Mouse (Mus musculus) kidney, adult 10 weeks (tissue): ENCODE data around the gene Tmem150a. TPM values are rescaled to one million over a fixed set of nuclear protein-coding genes. Genes with fewer than 3 reads are reported as not detected.

Source experiments
- polyA plus RNA-seq: library from polyadenylated mRNA; stranded (reverse); fragments of 350-450 nt; fragmentation: Illumina TruSeq; extraction: RNeasy Lipid Tissue Mini Kit (QIAGEN cat#74804); gene quantifications from one replicate; pipeline ENCODE4 v1.2.3, GENCODE M21; 2014; ENCODE audit warnings: low read depth, low replicate concordance

Tmem150a gene
- 2.9 TPM for polyA plus RNA-seq

GRCm38 (mm10) chr6:72355066-72355911, at the start of gene Tmem150a:
TSS of gene Tmem150a (plus strand) at chr6:72355447.

GRCm38 (mm10) chr6:72345074-72345567, 10.1 kb upstream of the Tmem150a start, which contains the start of gene Usp39:
TSS of gene Usp39 (minus strand) at chr6:72345184.

GRCm38 (mm10) chr6:72347166-72347941, 7.9 kb upstream of the Tmem150a start, which contains the start of gene 0610030E20Rik:
TSS of gene 0610030E20Rik (plus strand) at chr6:72347317.

GRCm38 (mm10) chr6:72366844-72367443, 11.7 kb downstream of the Tmem150a start, which contains the start of gene Rnf181:
TSS of gene Rnf181 (minus strand) at chr6:72366956.

GRCm38 (mm10) chr6:72380131-72380770, 25.0 kb downstream of the Tmem150a start, which contains the start of gene Vamp5:
TSS of gene Vamp5 (minus strand) at chr6:72380468.

GRCm38 (mm10) chr6:72389941-72390771, 34.9 kb downstream of the Tmem150a start, which contains the start of gene Vamp8:
TSS of gene Vamp8 (minus strand) at chr6:72390703.

Other genes starting within 250 kb of the Tmem150a start
- not detected for gene Atoh8, start 119.9 kb upstream of the Tmem150a start, polyA plus RNA-seq
- gene Sftpb, start 50.8 kb upstream of the Tmem150a start, polyA plus RNA-seq: not detected
- gene Usp39, start 10.3 kb upstream of the Tmem150a start, polyA plus RNA-seq: 36.5 TPM
- 32.9 TPM for gene 0610030E20Rik, start 8.1 kb upstream of the Tmem150a start, polyA plus RNA-seq
- 376 TPM for gene Rnf181, start 11.5 kb downstream of the Tmem150a start, polyA plus RNA-seq
- 0.53 TPM for gene Vamp5, start 25.0 kb downstream of the Tmem150a start, polyA plus RNA-seq
- 120 TPM for gene Vamp8, start 35.3 kb downstream of the Tmem150a start, polyA plus RNA-seq
- gene Ggcx, start 58.9 kb downstream of the Tmem150a start, polyA plus RNA-seq: 15.2 TPM
- 592 TPM for gene Mat2a, start 84.1 kb downstream of the Tmem150a start, polyA plus RNA-seq
- not detected for gene Sh2d6, start 166.3 kb downstream of the Tmem150a start, polyA plus RNA-seq
- gene Capg, start 188.9 kb downstream of the Tmem150a start, polyA plus RNA-seq: 1.1 TPM
- 10.3 TPM for gene Elmod3, start 243.0 kb downstream of the Tmem150a start, polyA plus RNA-seq
- gene Retsat, start 243.0 kb downstream of the Tmem150a start, polyA plus RNA-seq: 55.2 TPM